Mouse (Mus musculus) limb, embryonic 14.5 days (tissue): ENCODE data around the gene Cryzl2. TPM values are rescaled to one million over a fixed set of nuclear protein-coding genes. Genes with fewer than 3 reads are reported as not detected.
A peak's percentile ranks its signal among the peaks of the same experiment; 100 is the strongest.

Source experiments
- ATAC-seq: fragments of 200-750 bp; cut with Nextera tagmentation; 2 replicates; pipeline ENCODE4 v1.8.0; 2017; ENCODE audit warnings: low read depth, moderate number of reproducible peaks, moderate TSS enrichment; ENCODE audit not compliant: low FRiP score
- DNase-seq: peaks from one replicate; pipeline ENCODE4 v3.0.0-alpha.2; 2015; ENCODE audit warnings: low spot score
- H3K27ac ChIP-seq: fragments of 300-500 bp; sonication (generic); replicated peaks from 2 replicates; pipeline ENCODE4 v1.5.1; 2014; ENCODE audit warnings: low read depth, mild to moderate bottlenecking, low read length, moderate library complexity, mixed read lengths
- H3K27me3 ChIP-seq: fragments of 300-500 bp; sonication (generic); 2 replicates; pipeline ENCODE4 v1.6.1; 2014; ENCODE audit warnings: low read length, mixed read lengths; ENCODE audit not compliant: control insufficient read depth, insufficient read depth
- H3K36me3 ChIP-seq: fragments of 300-500 bp; sonication (generic); 2 replicates; pipeline ENCODE4 v1.6.1; 2014; ENCODE audit warnings: mild to moderate bottlenecking, low read length, moderate library complexity, mixed read lengths; ENCODE audit not compliant: control insufficient read depth, insufficient read depth
- H3K4me1 ChIP-seq: fragments of 300-500 bp; sonication (generic); 2 replicates; pipeline ENCODE4 v1.6.1; 2014; ENCODE audit warnings: antibody characterized with exemption, low read length, mixed read lengths; ENCODE audit not compliant: control insufficient read depth, insufficient read depth
- H3K4me2 ChIP-seq: fragments of 300-500 bp; sonication (generic); replicated peaks from 2 replicates; pipeline ENCODE4 v1.6.1; 2014; ENCODE audit warnings: low read depth, mild to moderate bottlenecking, low read length, moderate library complexity; ENCODE audit not compliant: severe bottlenecking
- H3K4me3 ChIP-seq: fragments of 300-500 bp; sonication (generic); replicated peaks from 2 replicates; pipeline ENCODE4 v1.5.1; 2014; ENCODE audit warnings: low read length
- H3K9ac ChIP-seq: fragments of 300-500 bp; sonication (generic); 2 replicates; pipeline ENCODE4 v1.6.1; 2014; ENCODE audit warnings: mild to moderate bottlenecking, low read depth, low read length, moderate library complexity; ENCODE audit not compliant: severe bottlenecking
- H3K9me3 ChIP-seq: fragments of 300-500 bp; sonication (generic); 2 replicates; pipeline ENCODE4 v1.6.1; 2016; ENCODE audit warnings: low read length; ENCODE audit not compliant: control insufficient read depth
- POLR2A ChIP-seq: fragments of 200-500 bp; IDR thresholded peaks from 2 replicates; pipeline ENCODE4 v1.8.0; 2012; ENCODE audit warnings: inconsistent platforms, mild to moderate bottlenecking, moderate library complexity, borderline replicate concordance; ENCODE audit not compliant: insufficient read depth, insufficient read length; ENCODE audit errors: extremely low read depth
- WGBS: fragments of 180-500 bp; shearing (Covaris S2); extraction: QIAGEN DNeasy Blood & Tissue Kit; methylation state at CpG from one replicate; pipeline ENCODE4 v1.1.7; 2014; 5-methylcytosine and 5-hydroxymethylcytosine counted together
- polyA plus RNA-seq, 2 experiments: library from polyadenylated mRNA; depleted of rRNA in 1 of 2; stranded (reverse) in 1 of 2; unstranded in 1 of 2; fragments of >200 nt; fragmentation: Nextera tagmentation in 1 of 2; extraction: Ambion mirVana in 1 of 2; gene quantifications; 2 replicates each; pipeline versions ENCODE4 v1.2.1 to v1.2.3; 2012 to 2014

Gene Cryzl2
- polyA plus RNA-seq, 2 experiments, result 8.7 to 12.9 TPM

GRCm38 (mm10) chr1:157443723-157444561 lies 14.4 kb upstream of the Cryzl2 start:
- WGBS, result 20% methylated on average over 19 of the region's 19 CpGs

GRCm38 (mm10) chr1:157444632-157445300 lies 13.6 kb upstream of the Cryzl2 start:
- WGBS, result 61% methylated on average over 13 of the region's 13 CpGs
- H3K9ac ChIP-seq, result no peak overlapping the region
- ATAC-seq (no peak), DNase-seq (no peak)
- no peak overlapping the region for H3K4me2 ChIP-seq
- no peaks in the 10 kb centered on the region for H3K9me3 ChIP-seq
- H3K4me3 ChIP-seq, result no peak overlapping the region
- H3K4me1 ChIP-seq, result peaks cover 8% of the 10 kb centered on the region; the same call in 1 of the 2 replicates
- no peaks in the 10 kb centered on the region for H3K36me3 ChIP-seq
- H3K27me3 ChIP-seq, result 0 out of 2 replicates have a peak, but pooled peaks cover 9% of the 10 kb centered on the region
- no peak for TF ChIP-seq POLR2A
- H3K27ac ChIP-seq, result no peak overlapping the region

More at GRCm38 (mm10) chr1:157443723-157444561, 14.4 kb upstream of the Cryzl2 start:
- H3K4me3 ChIP-seq, result 0 out of 2 replicates have a peak overlapping the region, but pooled peaks have one; percentile 1
- no peak overlapping the region for H3K4me2 ChIP-seq
- no peak overlapping the region; the same call in 1 of the 2 replicates for H3K27ac ChIP-seq
- no peak overlapping the region for H3K9ac ChIP-seq
- 0 out of 2 replicates have a peak, but pooled peaks cover 5% of the 10 kb centered on the region for H3K27me3 ChIP-seq
- DNase-seq (no peak), ATAC-seq (0 out of 2 replicates have a peak, but pooled peaks have one; percentile 4)
- no peaks in the 10 kb centered on the region for H3K9me3 ChIP-seq
- no peaks in the 10 kb centered on the region for H3K36me3 ChIP-seq
- no peak for TF ChIP-seq POLR2A
- H3K4me1 ChIP-seq, result peaks cover 7% of the 10 kb centered on the region; the same call in 1 of the 2 replicates

- WGBS, result 92% methylated on average over 6 of the region's 6 CpGs
- Histone ChIP-seq H3K4me1 (peaks cover 10% of the 10 kb centered on the region; the same call in 1 of the 2 replicates), H3K4me3 (no peak overlapping the region)
These were observed 12.9 kb upstream of the Cryzl2 start for GRCm38 (mm10) chr1:157445398-157445910.

GRCm38 (mm10) chr1:157446325-157446724 lies 12.1 kb upstream of the Cryzl2 start:
- Histone ChIP-seq H3K27ac (no peak overlapping the region), H3K27me3 (0 out of 2 replicates have a peak, but pooled peaks cover 9% of the 10 kb centered on the region), H3K9me3 (no peaks in the 10 kb centered on the region), H3K9ac (no peak overlapping the region), H3K4me2 (no peak overlapping the region), H3K4me3 (no peak overlapping the region), H3K36me3 (no peaks in the 10 kb centered on the region), H3K4me1 (peaks cover 10% of the 10 kb centered on the region; the same call in 1 of the 2 replicates)
- no peak for TF ChIP-seq POLR2A
- DNase-seq, result no peak
- ATAC-seq, result no peak
- WGBS, result 67% methylated on average over 7 of the region's 7 CpGs

More at GRCm38 (mm10) chr1:157445398-157445910, 12.9 kb upstream of the Cryzl2 start:
- DNase-seq (no peak), ATAC-seq (no peak)
- Histone ChIP-seq H3K27ac (no peak overlapping the region), H3K27me3 (0 out of 2 replicates have a peak, but pooled peaks cover 9% of the 10 kb centered on the region), H3K36me3 (no peaks in the 10 kb centered on the region), H3K4me2 (no peak overlapping the region), H3K9ac (no peak overlapping the region), H3K9me3 (no peaks in the 10 kb centered on the region)
- no peak for TF ChIP-seq POLR2A

- Histone ChIP-seq H3K27me3 (0 out of 2 replicates have a peak, but pooled peaks cover 9% of the 10 kb centered on the region), H3K4me3 (no peak overlapping the region), H3K36me3 (no peaks in the 10 kb centered on the region), H3K4me2 (no peak overlapping the region), H3K4me1 (peaks cover 10% of the 10 kb centered on the region; the same call in 1 of the 2 replicates), H3K27ac (no peak overlapping the region), H3K9me3 (no peaks in the 10 kb centered on the region), H3K9ac (no peak overlapping the region)
- TF ChIP-seq POLR2A, result no peak
- ATAC-seq (no peak), DNase-seq (no peak)
- WGBS, result 78% methylated on average over 4 of the region's 4 CpGs
These were observed 11.2 kb upstream of the Cryzl2 start for GRCm38 (mm10) chr1:157447142-157447541.
